31 mouse cellular contexts compared by ENCODE assay signal in the genomic region with DNA sequence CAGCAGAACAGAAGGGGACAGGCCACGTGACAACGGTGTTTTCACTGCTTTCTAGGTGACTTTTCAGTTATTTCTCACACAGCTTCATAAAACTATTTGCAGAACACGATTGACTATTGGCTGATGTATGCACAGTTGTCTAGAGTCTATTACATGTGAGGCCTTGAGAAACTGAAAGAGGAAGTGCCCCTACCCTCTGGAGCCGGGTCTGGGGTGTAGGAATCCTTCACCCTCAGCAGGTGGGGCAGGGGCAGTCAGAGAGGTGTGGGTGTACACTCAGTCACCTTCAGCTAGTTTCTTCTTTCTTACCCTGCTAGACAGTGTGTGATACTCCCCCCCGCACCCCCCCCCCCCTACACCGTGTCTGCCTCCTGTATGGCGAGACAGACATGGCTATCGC.
DNase-seq lines count a peak whose midpoint lies in the region; ATAC-seq and TF ChIP-seq lines count a peak whose summit lies in the region.
"Had no signal": no experiment of that assay in that cellular context is flagged by ENCODE, and none has a peak within 500 bp of the region (broad histone marks: within the 10 kb centered on the region; RNA-seq: fewer than 3 reads in every experiment).

No protein-coding gene starts in this region.

- peak; percentile 92 for ATAC-seq in granulocyte monocyte progenitor cell, adult 5-6 weeks (replicated peaks; ENCODE audit: poor library complexity, severe bottlenecking)
- peak; percentile 81 for ATAC-seq in neutrophil, adult 5-6 weeks (ENCODE audit: extremely low read depth, insufficient number of reproducible peaks, low FRiP score, poor library complexity, severe bottlenecking)
- no peak for ATAC-seq in intestine, embryonic 15.5 days
- ATAC-seq: forebrain, embryonic 16.5 days had no signal

- H3K27ac ChIP-seq in CH12.LX (ENCODE audit: insufficient read depth, low read depth), result no peak overlapping the region
- no peak overlapping the region for H3K27ac ChIP-seq in intestine, embryonic 15.5 days
- H3K27ac ChIP-seq: embryonic facial prominence, embryonic 12.5 days; forebrain, embryonic 10.5 days; heart, embryonic 10.5 days; heart, embryonic 15.5 days; hindbrain, embryonic 13.5 days; layer of hippocampus, adult 2 months; left cerebral cortex, adult 2 months; limb, embryonic 13.5 days; liver, embryonic 13.5 days; midbrain, embryonic 12.5 days; neural tube, embryonic 13.5 days had no signal

- no peak for TF ChIP-seq CTCF in CH12.LX (conservative IDR thresholded peaks at IDR 0.05 in 1 of 2, IDR thresholded peaks at IDR 0.05 in 1 of 2; ENCODE audit: low read depth in 2 of 2, low read length in 2 of 2)

- peaks cover 7% of the 10 kb centered on the region for H3K9me3 ChIP-seq in CH12.LX (replicated peaks; ENCODE audit: low read length)
- H3K9me3 ChIP-seq in intestine, embryonic 15.5 days, result no peaks in the 10 kb centered on the region
- H3K9me3 ChIP-seq: embryonic facial prominence, embryonic 12.5 days; forebrain, embryonic 10.5 days; heart, embryonic 10.5 days; heart, embryonic 15.5 days; hindbrain, embryonic 13.5 days; limb, embryonic 13.5 days; liver, embryonic 13.5 days; megakaryocyte, embryonic 14.5 days; midbrain, embryonic 12.5 days; neural tube, embryonic 13.5 days had no signal

- no peaks in the 10 kb centered on the region for H3K27me3 ChIP-seq in CH12.LX (replicated peaks)
- no peaks in the 10 kb centered on the region for H3K27me3 ChIP-seq in intestine, embryonic 15.5 days (replicated peaks)
- H3K27me3 ChIP-seq: embryonic facial prominence, embryonic 12.5 days; heart, embryonic 15.5 days; hindbrain, embryonic 13.5 days; limb, embryonic 13.5 days; liver, embryonic 13.5 days; megakaryocyte, embryonic 14.5 days; midbrain, embryonic 12.5 days; neural tube, embryonic 13.5 days had no signal

- H3K9ac ChIP-seq in CH12.LX (ENCODE audit: insufficient read depth, low read depth), result no peak overlapping the region
- H3K9ac ChIP-seq in intestine, embryonic 15.5 days, result no peak overlapping the region
- H3K9ac ChIP-seq: embryonic facial prominence, embryonic 12.5 days; heart, embryonic 15.5 days; hindbrain, embryonic 13.5 days; limb, embryonic 13.5 days; liver, embryonic 13.5 days; midbrain, embryonic 12.5 days; neural tube, embryonic 13.5 days had no signal

- in situ Hi-C loops in CH12.LX (cut with MboI; ENCODE audit: low pct_ligation_motif_present, low pct_unique_long_range_greater_than_20kb, low sequenced_read_pairs), result no loop called here

- TF ChIP-seq POLR2A in CH12.LX (IDR thresholded peaks at IDR 0.05; ENCODE audit: low read depth, low read length), result no peak

- peaks cover 0 to 4% of the 10 kb centered on the region in 2 experiments for H3K36me3 ChIP-seq in CH12.LX (replicated peaks in 1 of 2; ENCODE audit: control insufficient read depth in 1 of 2, insufficient read depth in 1 of 2, low read length in 1 of 2)
- no peaks in the 10 kb centered on the region for H3K36me3 ChIP-seq in intestine, embryonic 15.5 days
- H3K36me3 ChIP-seq: embryonic facial prominence, embryonic 12.5 days; forebrain, embryonic 10.5 days; heart, embryonic 10.5 days; heart, embryonic 15.5 days; hindbrain, embryonic 13.5 days; limb, embryonic 13.5 days; liver, embryonic 13.5 days; midbrain, embryonic 12.5 days; neural tube, embryonic 13.5 days had no signal

- no peaks in the 10 kb centered on the region for H3K79me2 ChIP-seq in CH12.LX (replicated peaks; ENCODE audit: control insufficient read depth, extremely low read depth, insufficient read depth, poor library complexity, severe bottlenecking)

- H3K4me2 ChIP-seq in CH12.LX (ENCODE audit: insufficient read depth, low read depth, poor library complexity, severe bottlenecking), result peak overlapping the region; percentile 24
- no peak overlapping the region for H3K4me2 ChIP-seq in intestine, embryonic 15.5 days (replicated peaks)
- H3K4me2 ChIP-seq: embryonic facial prominence, embryonic 12.5 days; heart, embryonic 15.5 days; hindbrain, embryonic 13.5 days; limb, embryonic 13.5 days; liver, embryonic 13.5 days; midbrain, embryonic 12.5 days; neural tube, embryonic 13.5 days had no signal

- no peak overlapping the region for H3K4me3 ChIP-seq in CH12.LX (replicated peaks in 1 of 3; ENCODE audit: low read depth in 2 of 3, low read length in 2 of 3, poor library complexity in 1 of 3)
- H3K4me3 ChIP-seq in intestine, embryonic 15.5 days (replicated peaks), result no peak overlapping the region
- H3K4me3 ChIP-seq: embryonic facial prominence, embryonic 12.5 days; forebrain, embryonic 10.5 days; heart, embryonic 10.5 days; heart, embryonic 15.5 days; hindbrain, embryonic 13.5 days; layer of hippocampus, adult 2 months; left cerebral cortex, adult 2 months; limb, embryonic 13.5 days; liver, embryonic 13.5 days; megakaryocyte, embryonic 14.5 days; midbrain, embryonic 12.5 days; neural tube, embryonic 13.5 days had no signal

- no peak for TF ChIP-seq RAD21 in CH12.LX (IDR thresholded peaks at IDR 0.05; ENCODE audit: low read depth, low read length)

- 72% methylated on average over 8 of the region's 8 CpGs for WGBS in intestine, embryonic 15.5 days

- TF ChIP-seq EP300 in CH12.LX (IDR thresholded peaks at IDR 0.05; ENCODE audit: low read length), result peak; percentile 45; the same call in 1 of the 2 replicates

- dilution Hi-C loops in CH12.LX (cut with MboI; ENCODE audit: extremely low pct_ligation_motif_present, extremely low pct_unique_long_range_greater_than_20kb, low sequenced_read_pairs), result no loop called here

- peaks cover 7 to 17% of the 10 kb centered on the region in 2 experiments for H3K4me1 ChIP-seq in CH12.LX (ENCODE audit: control insufficient read depth in 1 of 2, insufficient read depth in 2 of 2)
- no peaks in the 10 kb centered on the region for H3K4me1 ChIP-seq in intestine, embryonic 15.5 days (replicated peaks)
- H3K4me1 ChIP-seq: embryonic facial prominence, embryonic 12.5 days; forebrain, embryonic 10.5 days; heart, embryonic 10.5 days; heart, embryonic 15.5 days; hindbrain, embryonic 13.5 days; liver, embryonic 13.5 days; midbrain, embryonic 12.5 days; neural tube, embryonic 13.5 days had no signal

- peak; percentile 26 to 27 for DNase-seq in spleen, adult 18-20 months
- DNase-seq in spleen, adult 12 weeks (ENCODE audit: low spot score), result no peak
- DNase-seq in CH12.LX (ENCODE audit: extremely low read depth), result peak; percentile 51
- no peak for DNase-seq in kidney, postnatal 14 days
- no peak for DNase-seq in right cerebral cortex, postnatal 10 days (ENCODE audit: low spot score in 2 of 2)
- DNase-seq: adrenal gland, postnatal 14 days; cerebellum, adult 11 months; cerebellum, adult 9-10 months; cerebellum, postnatal 36 days; embryo, embryonic 11 days; kidney, adult 11 months; kidney, postnatal 25 days; liver, embryonic 13.5 days; lung, adult 18-20 months; right cerebral cortex, postnatal 14 days; thymus, postnatal 14 days had no signal

TF ChIP-seq in CH12.LX, 34 proteins besides CTCF, POLR2A, EP300 and RAD21:
- TF ChIP-seq CHD2 (IDR thresholded peaks at IDR 0.05; ENCODE audit: low read length), result no peak
- TF ChIP-seq MAZ (IDR thresholded peaks at IDR 0.05; ENCODE audit: low read depth, low read length), result peak; percentile 49; the same call in 1 of the 2 replicates
- no peak for TF ChIP-seq TBP (conservative IDR thresholded peaks at IDR 0.05; ENCODE audit: low read depth, low read length)
- peak; percentile 48; the same call in 1 of the 2 replicates for TF ChIP-seq IRF4 (IDR thresholded peaks at IDR 0.05; ENCODE audit: low read depth, low read length)
- TF ChIP-seq MAX (IDR thresholded peaks at IDR 0.05; ENCODE audit: low read length), result 0 out of 2 replicates have a peak, but pooled peaks have one; percentile 39
- 0 out of 2 replicates have a peak, but pooled peaks have one; percentile 24 for TF ChIP-seq TCF12 (IDR thresholded peaks at IDR 0.05; ENCODE audit: low read depth, low read length)
- peak; percentile 46; the same call in 1 of the 2 replicates for TF ChIP-seq ELF1 (IDR thresholded peaks at IDR 0.05; ENCODE audit: low read depth, low read length)
- TF ChIP-seq BHLHE40 (IDR thresholded peaks at IDR 0.05; ENCODE audit: low read depth, low read length), result 0 out of 2 replicates have a peak, but pooled peaks have one; percentile 41

Comparison
In these comparisons a context has a peak if more than half of its experiments do, and no peak if none do; other contexts are left out.
1. DNase-seq: peak in spleen, adult 18-20 months (2 of 2) and CH12.LX (single experiment); none in spleen, adult 12 weeks (single experiment), kidney, postnatal 14 days (single experiment) and right cerebral cortex, postnatal 10 days (0 of 2).